Mouse (Mus musculus) CD4-positive, CD25-positive, alpha-beta regulatory T cell, adult 4 months (primary cell): ENCODE data around the gene Lcp2. TPM values are rescaled to one million over a fixed set of nuclear protein-coding genes. Genes with fewer than 3 reads are reported as not detected.

Experiments
- ATAC-seq: one replicate; pipeline ENCODE4 v1.8.0; 2017
- polyA plus RNA-seq, 2 experiments: library from polyadenylated mRNA; unstranded; fragments of 100-300 nt; shearing (Covaris generic); gene quantifications; one replicate each; pipeline ENCODE4 v1.2.1; 2017

Gene Lcp2
- polyA plus RNA-seq: 100 to 1,000 TPM; 477 to 563 TPM

DNA sequence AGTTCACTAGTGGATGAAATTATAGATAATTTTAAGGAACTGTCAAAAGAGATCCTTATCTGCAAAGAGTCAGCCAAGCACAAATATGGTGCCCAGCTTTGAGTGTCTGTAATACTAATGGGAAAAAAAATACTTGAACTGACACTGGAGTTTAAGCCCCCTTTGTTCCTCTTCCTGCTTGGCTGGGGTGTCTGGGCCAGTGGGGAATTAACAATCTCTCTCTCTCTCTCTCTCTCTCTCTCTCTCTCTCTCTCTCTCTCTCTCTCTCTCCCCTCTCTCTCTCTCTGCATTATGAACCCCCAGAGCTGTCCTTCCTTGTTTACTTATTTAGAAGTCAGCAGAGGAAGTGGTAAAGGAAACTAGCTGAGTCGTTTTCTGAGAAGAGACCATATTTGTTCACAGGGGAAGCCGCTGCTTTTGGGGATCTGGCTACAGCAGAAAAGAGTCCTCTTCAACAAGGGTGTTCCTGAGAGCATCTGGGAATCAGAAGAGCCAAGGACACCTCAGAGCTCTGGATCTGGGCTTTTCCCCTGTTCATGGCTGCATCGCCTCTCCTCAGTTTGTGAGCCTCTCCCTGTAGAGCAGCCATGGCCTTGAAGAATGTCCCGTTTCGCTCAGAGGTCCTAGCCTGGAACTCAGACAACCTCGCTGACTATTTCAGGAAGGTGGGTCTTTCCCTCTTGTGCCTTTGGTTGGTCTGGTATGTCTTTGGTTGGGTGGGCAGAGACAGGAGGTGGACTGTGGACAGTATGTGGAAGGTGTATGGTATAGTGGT is at the start of gene Lcp2:
Gene Lcp2 (plus strand): TSS at position 154 of the 775 bp plus-strand sequence.
- peak; percentile 66 for ATAC-seq

DNA sequence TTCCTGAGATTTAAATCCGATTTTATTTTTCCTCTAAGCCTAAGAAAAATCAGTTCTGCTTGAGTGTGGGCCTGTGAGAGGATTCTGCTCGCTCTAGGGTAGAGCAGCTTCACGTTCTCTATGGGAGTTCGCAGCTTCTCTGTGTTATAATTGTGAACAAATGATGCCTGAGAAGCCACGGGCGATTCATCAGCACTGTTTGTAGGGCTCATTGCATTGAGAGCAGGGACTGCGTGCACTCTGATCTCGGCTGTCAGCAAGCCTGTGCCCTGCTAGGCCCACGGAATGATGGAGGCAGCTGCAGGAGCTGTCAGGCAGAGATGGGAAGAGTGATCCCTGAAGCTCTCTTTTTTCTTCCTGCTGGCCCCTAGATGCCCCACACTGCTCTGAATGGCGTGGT is 48.5 kb upstream of the Lcp2 start:
- no peak for ATAC-seq

DNA sequence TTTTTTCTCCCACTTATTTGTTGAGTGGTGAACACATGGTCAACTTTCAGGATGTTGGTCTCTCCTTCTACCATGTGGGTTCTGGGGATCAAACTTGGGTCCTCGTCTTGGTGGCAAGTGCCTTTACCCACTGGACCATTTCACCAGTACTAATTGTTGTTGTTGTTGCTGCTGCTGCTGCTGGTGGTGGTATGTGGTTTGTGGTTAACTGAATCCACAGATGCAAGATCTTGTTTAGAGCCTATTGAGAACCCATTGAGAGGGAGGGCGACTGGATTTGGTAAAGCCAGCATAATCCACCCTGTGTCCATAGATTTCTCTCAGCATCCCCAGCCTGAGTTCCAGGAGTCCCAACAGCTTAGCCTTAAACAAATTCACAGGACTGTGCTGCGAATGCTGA is 46.3 kb upstream of the Lcp2 start:
- ATAC-seq: no peak

DNA sequence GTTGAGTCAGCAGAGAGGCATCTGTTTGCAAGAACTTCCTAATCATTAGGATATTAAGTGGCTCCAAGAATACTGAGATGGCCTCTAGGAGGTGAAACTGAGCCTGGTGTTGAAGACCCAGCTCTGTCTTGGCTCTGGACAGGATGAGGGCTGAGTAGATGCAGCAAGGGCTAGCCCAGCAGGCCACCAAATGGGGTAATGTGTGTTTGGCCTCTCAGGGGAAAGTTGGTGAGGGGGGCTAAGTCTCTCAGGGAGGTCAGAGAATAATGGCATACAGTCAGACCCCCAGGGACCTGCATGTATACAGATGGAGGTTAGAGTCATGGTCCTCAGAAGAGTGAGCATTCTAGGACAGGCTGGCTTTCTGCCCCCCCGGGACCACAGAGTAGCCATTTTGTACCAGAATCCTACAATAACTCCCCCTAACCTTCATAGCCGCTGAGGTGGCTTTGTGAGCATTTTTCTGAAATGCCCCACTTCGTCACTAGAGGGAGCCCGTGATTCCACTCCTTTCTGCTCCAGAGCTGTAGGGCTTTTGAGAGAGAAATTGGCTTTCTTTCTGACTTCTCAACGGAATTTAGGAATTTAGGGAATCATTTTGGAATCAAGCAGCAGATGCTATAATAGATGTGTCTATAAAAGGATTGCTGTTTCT is 44.7 kb upstream of the Lcp2 start:
- peak; percentile 75 for ATAC-seq

DNA sequence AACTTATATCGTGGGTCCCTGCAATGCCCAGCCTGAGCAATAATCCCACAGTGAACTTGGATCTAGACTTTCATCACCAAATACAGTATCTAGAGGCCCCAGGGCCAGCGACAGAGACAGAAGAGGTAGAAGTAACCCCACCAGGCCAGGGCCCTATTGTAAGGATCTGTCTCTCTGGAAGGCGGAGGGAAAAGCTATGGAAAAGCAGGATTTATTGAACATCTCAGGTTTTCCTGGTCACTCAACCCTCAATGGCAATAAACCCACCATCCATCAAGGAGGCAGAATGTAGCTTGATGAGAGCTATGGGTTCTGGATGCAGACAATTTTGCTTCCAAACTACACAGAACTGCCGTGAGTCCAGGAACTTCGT is 44.1 kb upstream of the Lcp2 start:
- ATAC-seq: peak; percentile 23

DNA sequence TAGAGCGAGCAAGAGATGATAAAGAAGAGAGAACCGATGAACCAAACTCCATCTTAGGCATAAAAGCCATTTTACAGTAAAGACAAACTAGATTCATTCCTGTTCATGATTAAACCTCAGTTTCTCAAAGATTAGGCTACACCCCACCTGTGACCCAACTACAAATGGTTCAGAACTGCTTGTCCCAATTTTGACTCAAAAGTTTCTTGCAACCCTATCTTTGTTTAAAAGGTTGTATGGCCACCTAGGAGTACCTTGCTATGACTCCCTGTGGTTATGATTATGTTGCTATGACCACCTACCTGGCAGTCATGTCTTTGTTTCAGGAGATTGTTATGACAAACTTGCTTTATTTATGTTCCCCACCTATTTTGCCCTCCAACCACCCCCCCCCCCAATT is 39.1 kb upstream of the Lcp2 start:
- no peak for ATAC-seq

DNA sequence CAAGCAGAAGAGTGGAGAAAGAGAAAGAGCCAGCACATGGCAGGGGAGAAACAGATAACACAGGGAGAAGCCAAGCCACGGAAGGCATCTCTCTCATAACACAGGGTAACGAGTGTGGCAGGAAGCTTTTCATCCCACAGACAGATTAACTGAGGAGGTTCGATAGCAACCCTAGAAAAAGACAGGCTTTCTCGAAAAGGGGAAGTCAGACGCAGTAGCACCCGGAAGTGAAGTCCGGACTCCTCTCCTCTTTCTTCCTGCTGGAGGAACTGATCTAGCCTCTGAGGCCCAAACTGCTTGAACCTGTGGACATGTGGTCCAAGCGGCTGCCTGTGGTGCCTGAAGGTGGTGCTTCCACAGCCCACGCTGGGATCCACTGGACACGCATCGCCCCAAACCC is 38.5 kb upstream of the Lcp2 start:
- ATAC-seq: peak; percentile 21

DNA sequence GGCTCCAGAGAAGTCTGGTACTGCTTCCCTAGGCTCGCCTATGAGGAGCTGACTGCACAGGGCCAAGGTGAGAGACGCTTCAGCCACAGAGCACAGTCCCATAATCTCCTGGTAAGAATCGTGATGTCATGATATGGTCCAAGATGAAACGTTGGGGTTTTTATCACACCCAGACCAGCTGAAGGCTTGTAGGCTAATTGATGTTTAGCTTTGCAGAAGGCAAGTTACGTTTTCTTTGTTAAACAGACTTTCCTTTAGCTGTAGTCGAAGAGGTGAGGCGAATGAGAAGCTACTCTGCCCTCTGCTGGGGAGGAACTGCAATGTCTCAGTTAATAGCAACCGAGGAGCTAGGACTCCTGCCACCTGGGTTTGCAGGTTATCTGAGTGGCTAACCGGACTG is 38.0 kb upstream of the Lcp2 start:
- peak; percentile 57 for ATAC-seq

DNA sequence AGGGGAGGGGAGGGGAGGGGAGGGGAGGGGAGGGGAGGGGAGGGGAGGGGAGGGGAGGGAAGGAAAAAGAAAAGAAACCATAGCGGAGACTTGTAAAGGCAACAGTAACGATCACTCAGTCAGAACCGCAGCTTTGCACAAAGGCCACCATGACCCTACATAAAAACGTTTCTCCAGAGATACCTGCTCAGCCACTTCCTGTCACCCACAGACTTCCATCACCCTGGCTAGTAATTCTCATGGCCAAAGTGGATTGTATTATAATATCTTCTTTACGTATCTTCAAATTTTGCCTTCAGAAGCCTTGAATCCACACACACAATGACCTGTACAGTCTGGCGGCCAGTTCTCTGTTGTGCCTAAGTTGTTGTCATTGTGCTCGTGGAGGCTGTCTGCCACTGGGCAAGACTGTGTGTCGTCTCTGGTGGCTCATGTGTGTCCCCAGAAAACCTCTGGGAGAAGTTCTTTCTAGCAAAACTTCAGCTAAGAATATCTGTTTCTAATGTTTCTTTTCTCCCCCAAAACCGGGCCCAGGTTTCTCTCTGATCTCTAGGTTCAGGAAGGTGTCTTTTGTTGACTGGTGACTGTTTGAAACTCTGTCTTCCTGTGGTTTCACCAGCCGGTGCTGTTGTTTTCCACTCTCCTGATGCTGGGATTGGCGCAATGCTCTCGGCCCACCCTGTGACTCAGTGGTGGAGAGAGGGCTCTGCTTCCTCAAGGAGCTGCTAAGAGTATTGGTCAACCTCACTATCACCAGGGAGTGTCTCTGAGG is 37.2 kb upstream of the Lcp2 start:
- ATAC-seq: peak; percentile 24

DNA sequence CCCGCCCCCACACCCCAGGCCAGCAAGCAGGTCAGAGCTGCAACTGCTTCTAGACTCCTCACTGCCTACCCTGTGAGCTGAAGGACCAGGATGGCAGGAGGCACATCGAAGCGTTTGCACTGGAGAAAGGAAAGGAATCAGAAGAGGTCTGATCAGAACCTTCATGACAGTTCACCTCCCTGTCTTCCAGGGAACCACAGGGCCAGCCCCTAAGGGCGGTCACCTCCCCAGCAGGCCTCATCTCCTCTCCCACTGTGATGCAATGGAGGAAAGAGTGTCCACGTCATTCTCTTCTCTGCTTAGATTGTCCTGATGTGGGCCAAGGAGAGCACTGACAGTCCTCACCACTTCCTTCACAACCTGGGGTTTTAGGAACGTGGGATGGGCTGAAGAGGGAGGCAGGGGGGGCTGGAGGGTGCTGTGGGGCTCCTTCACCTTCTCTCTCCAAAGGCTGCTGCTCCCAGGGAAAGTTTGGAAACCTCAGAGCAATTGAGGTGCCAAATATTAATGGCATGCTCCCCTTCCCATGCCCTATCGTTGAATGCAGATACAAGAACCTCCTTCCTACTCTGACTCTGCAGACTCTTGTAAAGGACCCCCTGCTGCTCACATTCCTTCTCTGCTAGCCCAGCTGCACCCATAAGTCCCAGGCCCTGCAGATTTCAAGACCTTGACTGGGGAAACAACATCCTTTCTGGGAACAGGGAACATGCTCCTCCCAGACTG is 36.4 kb upstream of the Lcp2 start:
- peak; percentile 57 for ATAC-seq

DNA sequence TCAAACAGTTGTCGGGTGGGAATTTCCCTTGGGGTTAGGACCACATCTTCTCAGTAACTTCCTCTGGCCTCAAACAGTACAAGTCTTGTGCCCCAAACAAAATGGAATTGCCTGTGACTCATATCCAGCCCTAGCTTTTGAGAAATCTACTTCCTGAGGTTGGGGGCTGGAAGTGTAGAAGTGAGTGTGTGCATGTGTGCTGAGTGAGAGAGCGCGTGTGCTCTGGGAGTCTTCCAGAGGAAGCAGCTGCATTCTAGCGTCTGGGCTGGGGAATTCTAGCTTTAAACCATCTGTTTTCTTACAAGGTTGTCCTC is 35.9 kb upstream of the Lcp2 start:
- peak; percentile 71 for ATAC-seq

DNA sequence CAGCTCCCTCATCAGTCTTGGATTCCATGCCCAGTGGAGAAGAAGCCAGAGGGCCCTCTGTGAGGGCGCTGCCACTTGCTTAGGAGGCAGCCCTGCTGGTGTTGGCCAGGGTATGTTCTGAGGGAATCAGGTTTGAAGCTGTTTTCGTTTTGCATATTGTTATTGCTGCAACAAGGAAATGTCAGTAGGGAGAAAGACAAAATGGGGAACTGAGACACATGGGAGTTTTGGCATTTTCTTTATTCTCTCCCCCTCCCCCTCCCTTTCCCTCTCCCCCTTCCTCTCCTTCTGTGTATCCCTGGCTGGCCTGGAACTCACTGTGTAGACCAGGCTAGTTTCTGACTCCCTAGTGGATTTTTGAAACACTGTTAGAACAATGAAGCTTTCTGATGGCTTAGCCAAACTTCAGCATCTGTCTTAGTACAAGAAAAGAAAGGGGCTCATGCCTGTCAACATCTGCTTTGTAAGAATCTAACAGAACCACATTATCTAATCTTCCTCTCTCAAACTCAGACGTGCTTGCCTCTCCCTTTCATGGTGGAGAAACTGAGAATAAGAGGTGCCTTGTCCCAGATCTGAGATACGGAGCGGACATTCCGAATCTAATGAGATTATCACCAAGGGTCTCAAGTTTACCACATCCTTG is 34.6 kb upstream of the Lcp2 start:
- no peak for ATAC-seq

DNA sequence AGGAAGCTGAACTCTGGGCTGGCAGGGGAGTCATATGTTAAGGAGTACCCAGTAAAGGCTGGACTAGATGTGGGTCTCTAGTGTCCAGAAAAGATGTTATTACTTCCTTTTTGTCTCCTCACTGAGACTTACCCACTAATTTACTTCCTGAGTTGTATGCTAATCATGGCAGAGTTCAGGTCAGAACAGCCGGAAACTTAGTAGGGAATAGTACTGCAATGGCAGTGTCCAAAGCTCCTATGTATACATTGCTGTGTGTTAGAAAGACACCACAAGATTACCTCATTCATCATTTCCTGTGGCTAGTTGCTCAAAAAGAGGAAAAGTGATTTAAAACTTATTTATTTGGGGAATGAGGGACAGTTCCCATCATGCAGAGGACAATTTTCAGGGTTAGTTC is 21.6 kb upstream of the Lcp2 start:
- no peak for ATAC-seq

DNA sequence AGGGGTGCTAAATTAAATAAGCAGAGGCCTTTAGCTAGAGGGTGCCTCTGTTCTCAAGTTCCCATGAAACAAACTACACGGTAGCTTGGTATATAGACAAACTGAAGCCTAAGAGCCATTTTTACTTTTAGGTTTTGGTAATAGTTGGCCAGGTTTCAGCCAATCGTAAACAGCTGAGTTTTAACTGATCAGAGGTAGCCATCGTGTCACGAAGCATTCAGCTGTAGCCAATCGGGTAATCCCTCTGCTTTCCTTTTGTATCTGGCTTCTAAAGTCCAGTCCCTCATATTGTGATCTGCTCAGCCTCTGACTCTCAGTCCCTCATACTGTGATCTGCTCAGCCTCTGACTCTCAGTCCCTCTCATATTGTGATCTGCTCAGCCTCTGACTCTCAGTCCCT is 17.1 kb upstream of the Lcp2 start:
- ATAC-seq: no peak

DNA sequence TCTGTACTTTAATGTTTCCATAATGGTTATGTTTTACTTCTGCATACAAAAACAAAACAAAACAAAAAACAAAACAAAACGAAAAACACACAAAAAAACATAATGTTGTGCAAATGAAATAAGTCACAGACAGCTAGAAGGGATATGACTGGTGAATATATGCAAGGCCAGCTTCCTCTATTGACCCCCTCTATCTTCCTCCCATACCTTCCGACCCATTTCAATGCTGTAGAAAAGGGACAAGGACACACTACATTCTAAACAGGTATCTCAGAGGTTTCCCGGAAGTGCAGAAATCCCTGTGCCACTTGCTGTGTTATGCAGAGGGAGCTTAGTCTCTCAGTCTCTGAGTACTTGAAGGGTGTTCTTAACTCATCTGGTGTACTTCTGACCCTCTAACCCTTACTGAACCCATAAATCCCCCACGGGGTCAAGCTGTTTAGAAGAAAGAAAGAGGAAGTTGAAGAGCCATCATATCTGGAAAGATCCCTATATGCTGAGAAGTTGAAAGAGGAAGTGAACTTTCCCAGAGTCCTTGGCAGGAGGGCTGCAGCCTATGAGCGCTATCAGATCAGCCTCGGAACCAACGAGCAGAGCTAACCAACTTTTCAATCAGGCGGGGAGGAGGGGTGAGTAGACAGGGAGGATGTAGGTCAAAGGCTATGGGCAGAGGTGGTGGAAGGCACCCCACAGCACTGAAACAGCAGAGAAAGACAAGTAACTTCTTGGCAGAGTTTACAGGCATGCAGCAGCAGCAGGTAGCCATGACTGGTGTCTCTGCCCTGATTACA is 15.5 kb upstream of the Lcp2 start:
- ATAC-seq: peak; percentile 67

DNA sequence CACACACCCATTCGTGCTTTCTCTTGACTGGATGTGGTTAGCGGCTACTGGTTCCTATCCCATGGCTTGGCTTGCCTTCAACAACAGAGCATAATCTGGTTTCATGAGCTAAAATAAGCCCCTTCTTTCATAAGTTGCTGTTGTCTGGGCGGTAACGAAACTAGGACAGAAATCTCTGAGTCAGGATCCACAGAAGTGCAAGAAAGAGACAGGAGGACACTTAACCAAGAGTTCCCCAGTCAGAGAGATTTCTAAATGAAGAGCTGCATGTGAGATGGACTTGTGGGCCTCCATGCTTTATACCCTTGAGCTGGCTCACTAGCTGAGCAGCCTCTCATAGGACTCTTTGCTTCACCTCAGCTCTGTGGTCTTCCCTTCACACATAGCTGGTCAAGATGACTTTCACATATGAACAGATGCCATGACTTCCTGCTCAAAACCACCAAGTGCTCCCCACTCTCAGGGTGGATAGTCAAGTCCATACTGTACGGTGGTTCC is 12.7 kb upstream of the Lcp2 start:
- ATAC-seq: peak; percentile 4

DNA sequence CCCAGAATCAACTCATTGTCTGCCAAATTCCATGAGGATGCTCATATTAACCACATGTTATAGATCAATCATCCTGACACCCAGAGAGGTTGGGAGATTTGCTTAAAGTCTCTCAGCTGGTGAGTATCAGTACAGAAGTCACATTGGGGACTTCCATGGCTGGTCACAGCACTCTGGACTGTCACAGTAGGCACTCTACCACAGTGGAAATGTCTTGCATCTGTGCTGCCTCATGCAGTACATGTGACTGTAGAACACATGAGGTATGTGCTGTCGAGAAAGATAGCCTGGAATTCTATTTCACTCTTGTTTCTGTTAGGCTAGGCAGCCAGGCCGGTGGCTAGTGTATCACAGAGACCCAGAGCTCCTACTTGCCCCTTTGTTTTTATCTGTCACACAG is 11.9 kb upstream of the Lcp2 start:
- ATAC-seq: no peak

DNA sequence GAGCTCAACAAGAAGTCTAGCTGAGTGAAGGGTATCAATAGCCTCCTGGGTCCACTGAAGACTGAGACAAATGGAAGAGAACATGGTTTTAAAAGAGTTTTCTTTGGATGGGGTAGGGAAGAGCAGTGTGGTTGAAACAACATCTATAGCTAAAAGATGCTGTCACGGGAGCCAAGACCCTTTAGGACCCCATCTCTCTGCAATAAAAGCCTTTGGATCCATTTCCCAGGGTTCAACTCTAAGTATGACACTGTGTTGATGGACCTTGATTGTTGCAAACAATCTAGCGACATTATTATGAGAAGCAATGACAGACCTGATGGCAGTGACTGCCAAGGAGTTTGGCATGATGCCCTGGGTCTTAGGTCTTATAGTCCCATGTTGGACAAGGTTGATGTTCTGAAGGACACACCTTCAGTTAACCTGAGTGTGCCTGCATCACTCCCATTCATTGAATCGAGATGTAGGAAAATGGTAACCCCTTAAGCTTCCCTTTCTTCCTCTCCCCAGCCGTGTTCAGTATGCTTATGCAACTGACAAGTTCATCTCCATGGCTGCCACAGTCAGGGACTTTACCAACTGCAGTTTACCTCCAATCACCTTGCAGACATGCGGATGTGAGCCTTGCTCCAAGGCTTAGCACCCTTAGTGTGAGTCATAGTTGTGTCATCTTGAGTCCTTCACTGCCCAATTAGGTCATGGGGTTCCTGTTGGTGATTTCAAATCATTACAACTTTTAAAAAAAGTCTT is 10.6 kb upstream of the Lcp2 start:
- ATAC-seq: peak; percentile 91

DNA sequence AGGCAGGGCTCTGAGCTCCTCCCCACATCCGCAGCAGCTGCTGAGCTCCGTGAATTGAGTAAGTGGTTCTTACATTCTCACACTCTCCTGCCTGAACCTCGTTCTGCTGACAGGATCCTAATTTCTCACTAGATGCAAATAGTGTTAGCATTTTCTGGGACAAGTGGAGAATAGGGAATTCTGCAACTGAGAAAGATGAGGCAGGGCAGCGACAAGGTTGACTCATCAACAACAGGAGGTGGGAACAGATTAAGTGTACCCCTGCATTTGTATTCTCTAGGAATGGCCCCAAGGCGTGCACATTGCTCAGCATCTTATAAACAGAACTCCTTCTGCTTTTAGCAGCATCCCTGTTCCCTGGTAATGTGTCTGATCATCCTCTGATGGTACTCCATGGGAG is 6.7 kb upstream of the Lcp2 start:
- ATAC-seq: no peak

DNA sequence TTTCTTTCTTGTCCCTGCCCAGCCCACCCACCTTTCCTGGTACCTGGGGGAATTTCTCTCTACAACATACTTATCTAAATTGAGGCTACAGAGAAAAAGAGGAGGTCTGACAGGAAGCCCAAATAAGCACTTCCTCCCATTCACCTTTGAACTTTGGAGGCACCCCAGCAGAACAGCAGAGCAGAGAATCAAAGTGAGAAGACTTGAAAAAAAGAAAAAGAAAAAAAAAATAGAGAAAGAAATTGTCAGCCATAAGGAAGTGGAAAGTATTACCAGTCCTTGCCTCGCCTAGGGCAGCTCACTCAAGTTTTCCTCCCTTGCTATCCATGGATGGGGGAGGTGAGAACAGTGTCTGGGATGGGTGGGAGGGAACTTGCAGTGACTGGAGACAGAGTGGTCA is 3.9 kb upstream of the Lcp2 start:
- peak; percentile 76 for ATAC-seq

DNA sequence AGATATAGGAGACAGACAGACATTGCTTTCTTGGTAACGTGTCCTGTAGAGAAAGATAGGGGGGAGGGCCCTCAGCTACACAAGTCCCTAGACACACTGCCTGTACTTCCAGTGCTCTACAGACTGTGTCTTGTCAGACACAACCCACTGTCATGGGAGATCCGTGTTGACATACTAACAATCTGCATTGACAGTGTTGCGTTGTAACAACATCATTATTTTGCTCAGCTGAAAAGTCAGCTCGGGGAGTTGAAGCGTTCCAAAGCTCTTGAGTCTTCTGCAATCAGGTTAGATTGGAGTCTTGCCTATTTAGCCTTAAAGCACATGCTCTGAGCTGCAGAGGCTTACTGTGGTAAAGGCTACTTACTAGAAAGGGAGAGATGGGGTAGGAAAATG is 820 bp downstream of the Lcp2 start:
- peak; percentile 9 for ATAC-seq
